Mouse (Mus musculus) midbrain, embryonic 11.5 days (tissue): ENCODE results near the gene Herc3. TPM values are rescaled to one million over a fixed set of nuclear protein-coding genes. Genes with fewer than 3 reads are reported as not detected.

Experiments used
- ATAC-seq: fragments of 200-750 bp; cut with Nextera tagmentation; 2 replicates; pipeline ENCODE4 v1.8.0; 2017; ENCODE audit warnings: moderate TSS enrichment, moderate library complexity; ENCODE audit not compliant: low FRiP score
- DNase-seq: peaks from one replicate; pipeline ENCODE4 v3.0.0; 2015; ENCODE audit warnings: low spot score; ENCODE audit errors: missing footprints
- H3K27ac ChIP-seq: fragments of 300-500 bp; sonication (generic); 2 replicates; pipeline ENCODE4 v1.5.1; 2014; ENCODE audit warnings: low read depth, low read length
- H3K27me3 ChIP-seq: fragments of 300-500 bp; sonication (generic); 2 replicates; pipeline ENCODE4 v1.6.1; 2014; ENCODE audit warnings: mild to moderate bottlenecking, low read length, moderate library complexity, mixed read lengths; ENCODE audit not compliant: control insufficient read depth, insufficient read depth
- H3K36me3 ChIP-seq: fragments of 300-500 bp; sonication (generic); 2 replicates; pipeline ENCODE4 v1.6.1; 2014; ENCODE audit warnings: mild to moderate bottlenecking, low read length, moderate library complexity, mixed read lengths; ENCODE audit not compliant: control insufficient read depth, insufficient read depth
- H3K4me1 ChIP-seq: fragments of 300-500 bp; sonication (generic); 2 replicates; pipeline ENCODE4 v1.6.1; 2014; ENCODE audit warnings: low read length; ENCODE audit not compliant: control insufficient read depth, insufficient read depth
- H3K4me2 ChIP-seq: fragments of 300-500 bp; sonication (generic); 2 replicates; pipeline ENCODE4 v1.6.1; 2014; ENCODE audit warnings: mild to moderate bottlenecking, moderate library complexity
- H3K4me3 ChIP-seq: fragments of 300-500 bp; sonication (generic); 2 replicates; pipeline ENCODE4 v1.5.1; 2014; ENCODE audit warnings: low read depth, low read length
- H3K9ac ChIP-seq: fragments of 300-500 bp; sonication (generic); 2 replicates; pipeline ENCODE4 v1.6.1; 2014; ENCODE audit warnings: low read length
- H3K9me3 ChIP-seq: fragments of 300-500 bp; sonication (generic); 2 replicates; pipeline ENCODE4 v1.6.1; 2016; ENCODE audit warnings: low read length; ENCODE audit not compliant: control insufficient read depth
- WGBS: fragments of 180-500 bp; shearing (Covaris S2); extraction: QIAGEN DNeasy Blood & Tissue Kit; methylation state at CpG from one replicate; pipeline ENCODE4 v1.1.7; 2014; 5-methylcytosine and 5-hydroxymethylcytosine counted together
- polyA plus RNA-seq: library from polyadenylated mRNA; unstranded; fragments of >200 nt; fragmentation: Nextera tagmentation; extraction: Ambion mirVana; gene quantifications from 2 replicates; pipeline ENCODE4 v1.2.1, GENCODE M21; 2014

Gene Herc3
- polyA plus RNA-seq, 1 experiment from 2014 or later = 8.7 TPM

DNA sequence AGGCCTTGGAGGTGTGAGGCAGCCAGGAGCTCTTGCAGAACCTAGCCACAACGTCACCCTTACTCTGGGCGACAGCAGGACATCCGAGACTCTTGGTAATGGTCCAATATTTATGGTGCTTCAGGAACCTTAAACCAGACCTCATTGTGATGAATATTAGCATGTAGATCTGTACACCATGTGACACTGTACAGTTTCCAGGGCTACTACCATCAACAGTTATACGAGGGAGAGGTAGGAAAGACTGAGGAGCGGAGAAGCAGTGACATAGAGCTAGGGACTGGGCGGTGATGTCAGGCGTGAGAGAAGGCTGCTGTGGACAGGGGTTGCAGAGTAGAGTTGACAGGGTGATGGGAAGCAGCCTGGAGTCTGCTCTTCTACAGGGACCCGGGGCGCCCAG is 48.7 kb downstream of the Herc3 start:
- H3K27me3 ChIP-seq = no peaks in the 10 kb centered on the region
- H3K36me3 ChIP-seq = no peaks in the 10 kb centered on the region
- 0 out of 2 replicates have a peak, but pooled peaks have one; percentile 24 for ATAC-seq
- H3K9ac ChIP-seq = no peak overlapping the region
- no peaks in the 10 kb centered on the region for H3K9me3 ChIP-seq
- no peak overlapping the region for H3K4me3 ChIP-seq
- no peak overlapping the region for H3K27ac ChIP-seq
- DNase-seq = no peak
- H3K4me2 ChIP-seq = no peak overlapping the region
- H3K4me1 ChIP-seq = no peaks in the 10 kb centered on the region
- WGBS = 94% methylated on average over 9 of the region's 9 CpGs

GRCm38 (mm10) chr6:58880861-58881260 is 49.6 kb downstream of the Herc3 start:
- no peaks in the 10 kb centered on the region for H3K36me3 ChIP-seq
- H3K27ac ChIP-seq = no peak overlapping the region

GRCm38 (mm10) chr6:58881363-58881762 is 50.1 kb downstream of the Herc3 start:
- 89% methylated on average over 3 of the region's 3 CpGs for WGBS
- no peak overlapping the region for H3K9ac ChIP-seq
- H3K4me3 ChIP-seq = no peak overlapping the region
- ATAC-seq (no peak), DNase-seq (no peak)
- no peak overlapping the region for H3K4me2 ChIP-seq
- H3K4me1 ChIP-seq = no peaks in the 10 kb centered on the region
- no peaks in the 10 kb centered on the region for H3K27me3 ChIP-seq
- no peaks in the 10 kb centered on the region for H3K36me3 ChIP-seq
- H3K9me3 ChIP-seq = no peaks in the 10 kb centered on the region
- H3K27ac ChIP-seq = no peak overlapping the region

More at GRCm38 (mm10) chr6:58880861-58881260, 49.6 kb downstream of the Herc3 start:
- Histone ChIP-seq H3K4me2 (no peak overlapping the region), H3K4me1 (no peaks in the 10 kb centered on the region), H3K4me3 (no peak overlapping the region), H3K27me3 (no peaks in the 10 kb centered on the region), H3K9ac (no peak overlapping the region), H3K9me3 (no peaks in the 10 kb centered on the region)
- DNase-seq = no peak
- WGBS = 85% methylated on average over 5 of the region's 5 CpGs
- no peak for ATAC-seq

DNA sequence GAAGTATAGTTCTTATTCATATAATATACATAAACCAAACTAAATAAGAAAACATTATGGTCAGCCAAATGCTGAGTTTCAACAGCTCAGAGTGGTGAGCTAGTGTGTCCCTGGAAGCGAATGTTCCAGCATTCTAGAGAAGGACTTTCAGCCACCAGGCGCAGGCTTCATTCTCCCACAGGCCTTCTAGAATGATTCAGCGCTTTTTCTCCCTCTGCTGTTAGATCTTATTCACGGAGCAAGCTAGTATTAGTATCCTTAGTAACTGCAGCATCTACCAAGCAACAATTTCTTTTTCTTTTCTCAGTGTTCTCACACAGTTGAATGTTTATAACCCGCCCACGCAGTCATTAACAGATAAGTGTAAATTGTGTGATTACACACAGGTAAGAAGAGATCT is 51.0 kb downstream of the Herc3 start:
- H3K27ac ChIP-seq = no peak overlapping the region
- DNase-seq (no peak), ATAC-seq (no peak)
- no peak overlapping the region for H3K4me2 ChIP-seq
- H3K9me3 ChIP-seq = no peaks in the 10 kb centered on the region
- 83% methylated on average over 6 of the region's 6 CpGs for WGBS
- H3K27me3 ChIP-seq = no peaks in the 10 kb centered on the region
- no peaks in the 10 kb centered on the region for H3K4me1 ChIP-seq
- H3K36me3 ChIP-seq = no peaks in the 10 kb centered on the region
- H3K9ac ChIP-seq = no peak overlapping the region
- no peak overlapping the region for H3K4me3 ChIP-seq

DNA sequence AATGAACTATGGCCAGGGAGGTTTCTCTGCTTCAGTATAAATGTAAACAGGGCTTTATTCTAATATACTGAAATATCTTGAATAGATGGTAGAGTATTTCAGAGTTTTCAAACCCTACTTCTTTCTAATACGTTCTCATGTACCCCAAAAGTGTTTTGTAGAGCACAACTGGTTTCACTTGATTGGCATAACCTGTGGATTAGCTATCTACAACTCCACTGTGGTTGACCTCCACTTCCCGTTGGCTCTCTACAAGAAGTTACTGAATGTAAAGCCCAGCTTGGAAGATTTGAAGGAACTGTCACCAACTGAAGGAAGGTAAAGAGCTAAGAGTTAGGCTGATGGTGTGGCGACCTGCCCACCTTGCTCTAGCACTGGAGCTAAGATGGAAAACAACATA is 58.7 kb downstream of the Herc3 start:
- Histone ChIP-seq H3K4me1 (no peaks in the 10 kb centered on the region), H3K9ac (no peak overlapping the region), H3K36me3 (no peaks in the 10 kb centered on the region), H3K9me3 (no peaks in the 10 kb centered on the region), H3K4me2 (no peak overlapping the region), H3K27ac (no peak overlapping the region), H3K4me3 (no peak overlapping the region), H3K27me3 (no peaks in the 10 kb centered on the region)
- ATAC-seq = no peak
- no peak for DNase-seq
- 88% methylated on average over 3 of the region's 3 CpGs for WGBS

DNA sequence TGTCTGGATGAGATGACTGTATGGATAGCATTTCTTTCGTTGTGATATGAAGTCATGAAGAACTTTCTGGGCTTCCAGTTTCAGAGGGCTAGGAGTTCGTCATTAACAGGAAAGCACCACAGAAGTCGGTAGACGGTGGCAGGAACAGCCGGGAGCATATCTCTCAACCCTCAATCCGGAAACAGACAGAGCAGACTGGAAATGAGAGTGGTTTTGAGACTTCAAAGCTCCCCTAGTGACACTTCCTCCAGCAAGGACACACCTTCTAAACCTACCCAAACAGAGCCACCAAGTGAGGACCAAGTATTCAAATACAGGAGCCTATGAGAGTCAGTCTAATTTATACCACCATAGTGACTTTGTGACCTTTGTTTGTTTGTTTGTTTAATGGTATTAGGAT is 62.0 kb downstream of the Herc3 start:
- no peak for ATAC-seq
- WGBS = 87% methylated on average over 6 of the region's 6 CpGs

GRCm38 (mm10) chr6:58894994-58895393 is 63.7 kb downstream of the Herc3 start:
- 92% methylated on average over 4 of the region's 4 CpGs for WGBS
- H3K27me3 ChIP-seq = no peaks in the 10 kb centered on the region
- no peak overlapping the region for H3K9ac ChIP-seq
- ATAC-seq (no peak), DNase-seq (no peak)
- H3K4me3 ChIP-seq = no peak overlapping the region
- H3K27ac ChIP-seq = no peak overlapping the region
- no peaks in the 10 kb centered on the region for H3K36me3 ChIP-seq
- no peaks in the 10 kb centered on the region for H3K9me3 ChIP-seq
- H3K4me1 ChIP-seq = no peaks in the 10 kb centered on the region
- no peak overlapping the region for H3K4me2 ChIP-seq

More for the DNA sequence above, 62.0 kb downstream of the Herc3 start:
- Histone ChIP-seq H3K9me3 (no peaks in the 10 kb centered on the region), H3K9ac (no peak overlapping the region), H3K36me3 (no peaks in the 10 kb centered on the region), H3K4me1 (no peaks in the 10 kb centered on the region), H3K4me3 (no peak overlapping the region), H3K4me2 (no peak overlapping the region), H3K27ac (no peak overlapping the region), H3K27me3 (no peaks in the 10 kb centered on the region)
- DNase-seq = no peak

- no peaks in the 10 kb centered on the region for H3K4me1 ChIP-seq
- no peak overlapping the region for H3K9ac ChIP-seq
- H3K27me3 ChIP-seq = no peaks in the 10 kb centered on the region
- no peaks in the 10 kb centered on the region for H3K36me3 ChIP-seq
- WGBS = 88% methylated on average over 3 of the region's 3 CpGs
- no peak overlapping the region for H3K4me2 ChIP-seq
- H3K9me3 ChIP-seq = no peaks in the 10 kb centered on the region
- no peak overlapping the region for H3K4me3 ChIP-seq
- no peak overlapping the region for H3K27ac ChIP-seq
- DNase-seq = no peak
- no peak for ATAC-seq
Observed at GRCm38 (mm10) chr6:58896648-58897047, 65.4 kb downstream of the Herc3 start.

DNA sequence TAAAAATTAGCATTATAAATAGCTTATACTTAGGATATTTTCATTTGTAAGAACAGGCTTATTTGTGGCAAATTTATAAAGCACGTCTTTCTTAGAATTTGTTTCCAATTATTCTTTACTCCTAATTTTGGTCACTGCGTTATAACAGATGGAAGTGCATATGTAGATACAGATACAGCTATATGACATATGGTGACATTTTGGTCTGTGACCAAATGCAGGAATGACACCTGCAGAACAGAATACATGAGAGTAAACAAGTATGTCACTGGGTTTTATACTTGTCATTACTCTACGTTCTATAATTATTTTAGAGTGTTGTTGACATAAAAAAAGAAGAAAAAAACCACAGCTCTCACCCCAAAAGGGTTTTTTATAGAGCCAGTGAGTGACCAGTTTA is 67.8 kb downstream of the Herc3 start:
- Histone ChIP-seq H3K27ac (no peak overlapping the region), H3K9ac (no peak overlapping the region), H3K4me1 (no peaks in the 10 kb centered on the region), H3K9me3 (no peaks in the 10 kb centered on the region), H3K36me3 (no peaks in the 10 kb centered on the region), H3K4me3 (no peak overlapping the region), H3K27me3 (no peaks in the 10 kb centered on the region), H3K4me2 (no peak overlapping the region)
- DNase-seq (no peak), ATAC-seq (no peak)
- WGBS = 92% methylated on average over 3 of the region's 3 CpGs

DNA sequence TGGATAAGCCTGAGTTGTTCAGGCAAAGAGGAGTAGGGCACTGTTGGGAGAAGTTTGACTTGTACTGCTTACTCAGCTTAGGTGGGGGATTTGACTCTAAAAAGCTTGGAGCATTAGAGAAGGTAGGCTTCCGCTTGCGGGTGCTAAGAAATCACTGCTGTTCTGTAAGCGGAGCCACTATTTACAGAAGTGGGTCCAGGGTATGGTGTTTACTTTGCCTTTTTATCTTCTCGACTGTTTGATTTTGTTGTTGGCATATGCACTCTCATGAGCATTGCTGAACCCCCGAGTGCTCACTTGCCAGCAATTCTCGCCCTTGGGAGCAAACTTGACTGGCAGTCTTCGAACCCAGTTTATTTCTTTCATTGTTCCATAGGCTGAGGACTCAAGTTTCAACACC is 69.3 kb downstream of the Herc3 start:
- ATAC-seq = no peak
- H3K9me3 ChIP-seq = no peaks in the 10 kb centered on the region
- no peak overlapping the region for H3K27ac ChIP-seq
- no peaks in the 10 kb centered on the region for H3K4me1 ChIP-seq
- H3K27me3 ChIP-seq = no peaks in the 10 kb centered on the region
- no peak overlapping the region for H3K4me3 ChIP-seq
- DNase-seq = no peak
- no peak overlapping the region for H3K9ac ChIP-seq
- WGBS = 93% methylated on average over 7 of the region's 7 CpGs
- no peaks in the 10 kb centered on the region for H3K36me3 ChIP-seq
- no peak overlapping the region for H3K4me2 ChIP-seq
